12 mouse cellular contexts compared by ENCODE assay signal in the genomic region with DNA sequence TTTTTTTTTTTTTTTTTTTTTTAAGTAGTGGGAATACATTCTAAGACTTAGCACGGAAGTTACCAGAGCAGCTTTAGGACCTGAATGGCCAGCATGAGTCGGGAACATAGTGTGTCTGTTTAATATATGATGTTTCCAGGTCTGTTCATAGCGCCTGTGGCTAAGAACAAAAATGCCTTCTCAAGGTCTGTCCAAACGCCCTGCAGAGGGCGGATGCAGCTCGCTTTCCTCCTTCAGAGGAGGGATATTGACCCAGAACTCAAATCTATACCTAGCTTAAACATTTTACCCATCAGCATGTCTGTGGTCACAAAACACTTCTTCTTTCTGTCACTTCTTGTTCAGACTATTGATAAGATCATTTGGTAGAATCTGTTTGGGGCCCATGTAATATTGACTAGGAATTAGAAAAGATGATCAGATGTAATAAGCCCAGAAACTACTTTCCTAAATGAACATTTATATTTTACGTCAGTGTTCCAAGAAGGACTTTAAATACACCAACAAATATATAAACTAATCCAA. TPM values are rescaled to one million over a fixed set of nuclear protein-coding genes. Genes with fewer than 3 reads are reported as not detected.
DNase-seq lines count a peak whose midpoint lies in the region; ATAC-seq and TF ChIP-seq lines count a peak whose summit lies in the region.
"Had no signal": no experiment of that assay in that cellular context is flagged by ENCODE, and none has a peak within 500 bp of the region (broad histone marks: within the 10 kb centered on the region; RNA-seq: fewer than 3 reads in every experiment).

No protein-coding gene starts in this region.

- no peak for TF ChIP-seq EP300 in stomach, postnatal 0 days (optimal IDR thresholded peaks at IDR 0.05)

- H3K4me3 ChIP-seq in forebrain, embryonic 15.5 days = peak overlapping the region; percentile 97
- H3K4me3 ChIP-seq in midbrain, embryonic 12.5 days = peak overlapping the region; percentile 74
- no peak overlapping the region for H3K4me3 ChIP-seq in stomach, postnatal 0 days (ENCODE audit: low read depth, low read length)
- H3K4me3 ChIP-seq: embryonic facial prominence, embryonic 13.5 days had no signal

- no peak overlapping the region for H3K27ac ChIP-seq in forebrain, embryonic 15.5 days (replicated peaks)
- H3K27ac ChIP-seq in midbrain, embryonic 12.5 days (replicated peaks) = peak overlapping the region; percentile 40
- no peak overlapping the region for H3K27ac ChIP-seq in stomach, postnatal 0 days (replicated peaks)
- H3K27ac ChIP-seq: embryonic facial prominence, embryonic 13.5 days had no signal

- H3K9me3 ChIP-seq in forebrain, embryonic 15.5 days = no peaks in the 10 kb centered on the region
- H3K9me3 ChIP-seq in midbrain, embryonic 12.5 days = no peaks in the 10 kb centered on the region
- no peaks in the 10 kb centered on the region for H3K9me3 ChIP-seq in stomach, postnatal 0 days (ENCODE audit: control insufficient read depth, low read length)
- H3K9me3 ChIP-seq: embryonic facial prominence, embryonic 13.5 days had no signal

- peak; percentile 44 for TF ChIP-seq CTCF in stomach, postnatal 0 days (IDR thresholded peaks at IDR 0.05; ENCODE audit: low read depth)

- peak; percentile 20 for DNase-seq in right cerebral cortex, postnatal 14 days
- DNase-seq in right cerebral cortex, postnatal 4 days = no peak
- no peak for DNase-seq in stomach, postnatal 0 days (ENCODE audit: low spot score)
- no peak for DNase-seq in thymus, postnatal 0 days (ENCODE audit: low spot score)
- no peak for DNase-seq in frontal cortex, postnatal 25 days (ENCODE audit: low spot score in 2 of 2)
- DNase-seq in heart, adult 8-10 months (ENCODE audit: low spot score) = no peak
- DNase-seq: liver, postnatal 0 days; right cerebral cortex, adult 18-20 months had no signal

- peak overlapping the region; percentile 43 for H3K9ac ChIP-seq in forebrain, embryonic 15.5 days (replicated peaks)
- peak overlapping the region; percentile 80 for H3K9ac ChIP-seq in midbrain, embryonic 12.5 days (replicated peaks)
- H3K9ac ChIP-seq in stomach, postnatal 0 days (ENCODE audit: low read length) = no peak overlapping the region
- H3K9ac ChIP-seq: embryonic facial prominence, embryonic 13.5 days; liver, postnatal 0 days had no signal

- peak overlapping the region; percentile 63 for H3K4me2 ChIP-seq in forebrain, embryonic 15.5 days (replicated peaks)
- H3K4me2 ChIP-seq in midbrain, embryonic 12.5 days (replicated peaks) = peak overlapping the region; percentile 77
- H3K4me2 ChIP-seq in stomach, postnatal 0 days (replicated peaks; ENCODE audit: low read depth) = no peak overlapping the region
- H3K4me2 ChIP-seq: embryonic facial prominence, embryonic 13.5 days had no signal

- peaks cover 44% of the 10 kb centered on the region for H3K4me1 ChIP-seq in forebrain, embryonic 15.5 days
- H3K4me1 ChIP-seq in midbrain, embryonic 12.5 days = peaks cover 22% of the 10 kb centered on the region
- no peaks in the 10 kb centered on the region for H3K4me1 ChIP-seq in stomach, postnatal 0 days (replicated peaks; ENCODE audit: control insufficient read depth, insufficient read depth)

- WGBS in forebrain, embryonic 15.5 days = 22% methylated on average over 7 of the region's 7 CpGs
- 5% methylated on average over 7 of the region's 7 CpGs for WGBS in midbrain, embryonic 12.5 days
- WGBS in stomach, postnatal 0 days = 5% methylated on average over 7 of the region's 7 CpGs

- no peaks in the 10 kb centered on the region for H3K36me3 ChIP-seq in forebrain, embryonic 15.5 days
- H3K36me3 ChIP-seq in midbrain, embryonic 12.5 days = no peaks in the 10 kb centered on the region
- H3K36me3 ChIP-seq in stomach, postnatal 0 days (ENCODE audit: control insufficient read depth, insufficient read depth, low read length) = no peaks in the 10 kb centered on the region
- H3K36me3 ChIP-seq: embryonic facial prominence, embryonic 13.5 days had no signal

- no peaks in the 10 kb centered on the region for H3K27me3 ChIP-seq in forebrain, embryonic 15.5 days
- no peaks in the 10 kb centered on the region for H3K27me3 ChIP-seq in midbrain, embryonic 12.5 days
- H3K27me3 ChIP-seq in stomach, postnatal 0 days (ENCODE audit: control insufficient read depth, insufficient read depth, low read length) = peaks cover 26% of the 10 kb centered on the region; the same call in 1 of the 2 replicates

- no peak for ATAC-seq in forebrain, embryonic 15.5 days (replicated peaks)
- no peak for ATAC-seq in midbrain, embryonic 12.5 days (ENCODE audit: low FRiP score, low read depth)
- ATAC-seq in stomach, postnatal 0 days (ENCODE audit: low FRiP score, low TSS enrichment) = no peak
- ATAC-seq: liver, postnatal 0 days had no signal

RNA-seq across cellular contexts. Expression of a gene that starts 5.3 kb away (rescaled TPM):
- 45.6 and 52.8 TPM in 2 replicates for polyA plus RNA-seq in forebrain, embryonic 15.5 days (2015; fragmentation: Nextera tagmentation; extraction: Ambion mirVana)
- 79.8 and 91.9 TPM in 2 replicates for polyA plus RNA-seq in midbrain, embryonic 12.5 days (2016; fragmentation: Nextera tagmentation; extraction: Ambion mirVana)
- polyA plus RNA-seq in stomach, postnatal 0 days (2015; fragmentation: Nextera tagmentation; extraction: Ambion mirVana) = 0.02 TPM in 1 of 2 replicates, not detected in the other
- not detected in 2 replicates for polyA plus RNA-seq in thymus, postnatal 0 days (2015; fragmentation: Nextera tagmentation; extraction: Ambion mirVana)
- total RNA-seq in heart, adult 8-10 months (2022) = under 1 TPM in 1 of 4 experiments, not detected in 3; 0.03 TPM
- total RNA-seq: gastrocnemius, adult 18-20 months had no signal
- polyA plus RNA-seq: liver, postnatal 0 days had no signal

Comparison
In these comparisons a context has a peak if more than half of its experiments do, and no peak if none do; other contexts are left out.
1. RNA of a gene that starts 5.3 kb away (polyA plus RNA-seq): 79.8 to 91.9 TPM in midbrain, embryonic 12.5 days and 45.6 to 52.8 TPM in forebrain, embryonic 15.5 days; 0.02 TPM in stomach, postnatal 0 days and not detected in thymus, postnatal 0 days; every median in the first group is over 10 times any median in the second.